Mouse (Mus musculus): ENCODE data around the gene Ech1. TPM values are rescaled to one million over a fixed set of nuclear protein-coding genes. Genes with fewer than 3 reads are reported as not detected.

The Ech1 gene
- total RNA-seq, 2 experiments from 2014 or later = 45.0 to 47.8 TPM

DNA sequence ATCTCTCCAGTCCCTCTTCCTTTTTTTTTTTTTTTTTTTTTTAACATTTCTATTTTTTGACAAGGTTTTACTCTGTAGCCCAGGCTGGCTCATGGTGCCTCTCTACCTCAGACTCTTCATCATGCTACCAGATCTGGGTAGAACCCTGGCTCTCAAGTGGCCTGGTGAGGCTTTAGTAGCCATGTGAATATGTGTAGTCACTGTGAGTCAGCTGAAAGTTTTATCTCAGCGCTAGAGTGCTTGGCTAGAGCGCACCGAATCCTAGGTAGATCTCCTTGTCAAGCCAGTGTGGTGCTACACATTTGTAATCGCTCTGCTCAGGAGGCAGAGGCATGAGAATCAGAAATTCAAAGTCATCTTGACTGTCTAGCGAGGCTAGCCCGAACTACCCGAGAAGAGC lies 52.1 kb downstream of the Ech1 start:
- DNase-seq (ENCODE audit: low spot score in 2 of 2) = no peak
- intact Hi-C loops (cut with DNase I) = no loop called here

DNA sequence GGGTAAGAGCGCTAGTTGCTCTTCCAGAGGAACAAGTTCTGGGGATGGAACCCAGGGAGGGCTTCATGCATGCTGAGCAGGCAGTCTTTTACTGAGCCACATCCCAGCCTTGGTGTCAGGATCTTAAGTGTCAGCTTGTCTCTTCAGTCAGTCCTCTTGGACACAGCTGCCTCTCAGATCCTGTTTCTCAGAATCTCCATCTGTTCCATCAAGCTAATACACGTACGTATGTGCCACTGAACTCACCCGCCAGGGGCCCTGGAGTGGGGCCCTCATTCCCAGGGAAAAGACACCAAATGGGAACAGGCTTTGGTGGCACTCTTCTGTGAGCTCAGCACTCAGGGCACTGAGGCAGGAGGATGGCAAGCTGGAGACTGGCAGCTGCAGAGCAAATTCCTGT lies 52.8 kb downstream of the Ech1 start:
- DNase-seq (ENCODE audit: low spot score in 2 of 2) = no peak
- intact Hi-C loops (cut with DNase I) = no loop called here

DNA sequence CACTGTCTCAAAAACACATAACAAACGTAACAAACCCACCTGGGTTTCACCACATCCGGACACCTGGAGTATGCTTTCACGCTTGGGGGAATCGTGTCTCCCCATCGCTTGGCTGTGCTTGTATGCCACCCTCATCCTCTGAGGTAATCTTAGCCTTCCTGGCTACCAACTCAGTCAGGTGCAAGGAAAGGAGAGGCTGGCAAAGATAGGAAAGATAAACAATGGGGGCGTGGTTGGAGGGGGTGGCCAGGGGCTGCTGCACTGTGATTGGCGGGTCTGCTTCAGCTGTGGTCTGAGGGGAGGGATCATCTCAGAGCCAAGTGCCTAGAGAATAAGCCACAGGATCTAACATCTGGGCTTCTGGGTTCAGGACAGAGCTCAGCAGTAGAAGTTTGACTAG lies 54.6 kb downstream of the Ech1 start:
- intact Hi-C loops (cut with DNase I) = no loop called here
- no peak for DNase-seq (ENCODE audit: low spot score in 2 of 2)

DNA sequence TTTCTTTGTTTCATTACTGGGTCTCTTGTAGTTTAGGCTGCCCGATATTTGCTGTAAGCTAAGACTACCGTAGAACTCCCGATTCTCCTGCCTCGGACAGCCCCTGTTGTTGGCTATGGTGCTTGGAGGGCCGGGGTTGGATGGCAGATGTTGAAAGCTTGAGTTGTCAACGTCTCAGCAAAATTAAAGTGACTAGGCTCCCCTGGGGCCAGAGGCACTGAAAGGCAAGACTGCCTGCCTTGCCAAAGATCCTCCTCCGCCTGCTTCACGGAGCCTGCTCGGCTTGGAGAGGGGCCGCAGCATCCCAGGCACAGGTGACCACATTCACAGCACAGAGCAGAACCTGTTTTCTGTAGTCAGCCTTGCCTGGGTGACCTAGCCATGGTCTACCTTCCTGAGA lies 55.5 kb downstream of the Ech1 start:
- no peak for DNase-seq (ENCODE audit: low spot score in 2 of 2)
- intact Hi-C loops (cut with DNase I) = no loop called here

DNA sequence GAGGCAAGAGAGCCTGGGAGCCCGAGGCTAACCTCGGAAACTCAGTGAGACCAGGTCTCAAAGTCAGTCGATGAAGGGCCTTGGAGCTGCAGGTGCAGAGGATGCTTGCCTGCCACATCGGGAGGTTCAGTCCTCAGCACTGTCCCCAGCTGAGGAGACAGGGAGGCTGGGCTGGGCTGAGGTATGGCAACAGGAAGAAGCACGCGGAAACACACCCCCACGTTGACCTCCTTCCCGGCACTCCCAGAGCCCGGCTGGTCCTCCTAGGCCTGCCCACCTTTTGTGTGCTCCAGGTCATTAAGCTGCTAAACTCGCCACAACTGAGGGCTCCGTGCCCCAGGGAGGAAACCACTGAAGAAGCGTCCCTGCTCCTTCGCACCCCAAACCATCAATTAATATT lies 56.2 kb downstream of the Ech1 start, which contains the start of gene Capn12:
Gene Capn12 (plus strand): TSS at position 224 of the 400 bp plus-strand sequence.
- intact Hi-C loops (cut with DNase I) = no loop called here

More for the DNA sequence above, 56.2 kb downstream of the Ech1 start, which contains the start of gene Capn12:
- no peak for DNase-seq (ENCODE audit: low spot score in 2 of 2)

Other genes starting within 250 kb of the Ech1 start
- gene Samd4b, start 227.1 kb upstream of the Ech1 start, total RNA-seq (2021) = 10 to 100 TPM; 68.7 to 68.8 TPM
- gene Pak4, start 227.0 kb upstream of the Ech1 start, total RNA-seq (2021) = 10 to 100 TPM in 1 of 2 experiments, 1 to 10 TPM in 1; 9.0 to 10.4 TPM
- 1 to 10 TPM in 1 of 2 experiments, under 1 TPM in 1; 0.99 to 1.5 TPM for gene Acp7, start 193.9 kb upstream of the Ech1 start, total RNA-seq (2021)
- gene Fbxo27, start 132.4 kb upstream of the Ech1 start, total RNA-seq (2021) = 10 to 100 TPM; 23.3 to 25.0 TPM
- gene Fbxo17, start 108.4 kb upstream of the Ech1 start, total RNA-seq (2021) = 1 to 10 TPM; 2.0 TPM
- gene Mrps12, start 83.4 kb upstream of the Ech1 start, total RNA-seq (2021) = 10 to 100 TPM; 66.5 to 70.2 TPM
- gene Sars2, start 83.2 kb upstream of the Ech1 start, total RNA-seq (2021) = 10 to 100 TPM; 14.9 to 15.1 TPM
- 1 to 10 TPM; 1.3 to 2.6 TPM for gene Ccer2, start 69.0 kb upstream of the Ech1 start, total RNA-seq (2021)
- gene Sirt2, start 58.5 kb upstream of the Ech1 start, total RNA-seq (2021) = 100 to 1,000 TPM; 142 to 169 TPM
- 10 to 100 TPM; 34.7 to 38.9 TPM for gene Nfkbib, start 57.7 kb upstream of the Ech1 start, total RNA-seq (2021)
- 1 to 10 TPM; 2.3 to 3.1 TPM for gene Rinl, start 36.2 kb upstream of the Ech1 start, total RNA-seq (2021)
- gene Hnrnpl, start 16.7 kb upstream of the Ech1 start, total RNA-seq (2021) = 100 to 1,000 TPM; 414 to 415 TPM
- 1 to 10 TPM; 1.2 to 5.0 TPM for gene Lgals4, start 8.6 kb downstream of the Ech1 start, total RNA-seq (2021)
- not detected for gene Lgals7, start 38.6 kb downstream of the Ech1 start, total RNA-seq (2021)
- gene Capn12, start 56.2 kb downstream of the Ech1 start, total RNA-seq (2021) = 1 to 10 TPM in 1 of 2 experiments, under 1 TPM in 1; 0.72 to 1.4 TPM
- gene Actn4, start 137.1 kb downstream of the Ech1 start, total RNA-seq (2021) = 100 to 1,000 TPM; 180 to 203 TPM
- gene Eif3k, start 156.6 kb downstream of the Ech1 start, total RNA-seq (2021) = 100 to 1,000 TPM; 169 to 194 TPM
- 1 to 10 TPM; 1.6 to 1.9 TPM for gene Map4k1, start 156.8 kb downstream of the Ech1 start, total RNA-seq (2021)